Mouse (Mus musculus) ES-Bruce4 (cell line): ENCODE measurements around the gene Aven.

ENCODE experiments used
- CTCF ChIP-seq: IDR thresholded peaks from one replicate; pipeline ENCODE4 v1.8.1; 2011; ENCODE audit warnings: low read depth, low read length
- POLR2A ChIP-seq: IDR thresholded peaks from one replicate; pipeline ENCODE4 v1.8.1; 2011; ENCODE audit warnings: low read length; ENCODE audit not compliant: insufficient read depth

- TF ChIP-seq CTCF, result no peak
- no peak for TF ChIP-seq POLR2A
Observed at GRCm38 (mm10) chr2:112625156-112625555, 132.4 kb downstream of the Aven start.
